Mouse (Mus musculus) liver (tissue): ENCODE data around the gene Rab7.
A peak's percentile ranks its signal among the peaks of the same experiment; 100 is the strongest.
"Not testable (repeated sequence)": the region's sequence is repeated elsewhere in the genome, so short reads cannot be mapped to it uniquely, and the experiment has no call there.

Experiments used
- DNase-seq: peaks from one replicate; pipeline ENCODE4 v3.0.0-alpha.2; 2020; ENCODE audit warnings: mixed read lengths

Gene Rab7

GRCm38 (mm10) chr6:87997706-87998265, 47.3 kb downstream of the Rab7 start:
- DNase-seq, result peak; percentile 79

DNA sequence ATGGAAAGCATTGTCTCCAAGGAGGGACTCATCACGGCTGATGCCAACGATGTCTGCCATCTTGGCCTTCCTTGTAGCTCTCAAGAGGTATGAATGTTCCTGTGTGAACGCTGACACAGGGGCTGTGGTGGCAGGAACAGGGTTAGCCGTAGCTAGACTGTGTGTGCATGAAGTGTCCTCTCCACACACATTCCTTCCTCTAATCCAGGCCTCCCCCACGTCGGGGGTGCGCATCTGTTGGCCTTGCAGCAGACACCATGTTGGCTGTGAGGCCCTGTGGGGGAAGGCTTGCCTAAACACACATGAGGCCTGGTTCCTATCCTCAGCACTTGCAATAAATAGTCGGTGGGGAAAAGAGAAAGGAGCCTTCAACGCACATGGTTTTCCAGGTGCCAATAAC, 48.5 kb downstream of the Rab7 start:
- DNase-seq, result no peak

GRCm38 (mm10) chr6:87995519-87995918, 49.6 kb downstream of the Rab7 start:
- DNase-seq, result no peak

GRCm38 (mm10) chr6:87993790-87994571, 51.1 kb downstream of the Rab7 start:
- peak; percentile 82 for DNase-seq

DNA sequence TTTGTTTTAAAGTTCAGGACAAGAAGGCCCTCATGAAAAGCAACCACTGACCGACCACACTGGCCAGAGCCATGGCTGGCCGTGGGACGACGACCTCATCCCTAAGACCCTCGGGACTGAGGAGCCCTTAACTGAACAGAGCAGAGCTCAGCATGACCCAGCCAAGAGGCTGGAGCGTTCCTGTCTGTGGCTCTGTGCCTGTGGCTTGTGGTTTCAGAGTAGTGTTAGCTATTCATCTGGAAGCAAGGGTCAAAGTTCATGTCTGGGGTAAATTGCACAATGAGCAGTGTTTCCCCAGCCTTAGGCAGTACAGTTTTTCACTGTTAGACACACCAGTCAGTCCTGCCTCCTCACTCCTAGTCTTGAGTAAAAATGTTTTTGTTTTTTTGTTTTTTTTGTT, 52.3 kb downstream of the Rab7 start:
- DNase-seq, result peak; percentile 41

GRCm38 (mm10) chr6:87991886-87992285, 53.2 kb downstream of the Rab7 start:
- DNase-seq, result no peak

GRCm38 (mm10) chr6:87991216-87991615, 53.9 kb downstream of the Rab7 start:
- no peak for DNase-seq

GRCm38 (mm10) chr6:87982506-87982905, 62.6 kb downstream of the Rab7 start:
- DNase-seq, result no peak

- DNase-seq, result peak; percentile 62
These were observed 63.4 kb downstream of the Rab7 start, which contains the start of gene H1fx for GRCm38 (mm10) chr6:87981547-87982256. Gene H1fx, minus strand, starts transcription at chr6:87981637.

- peak; percentile 7 for DNase-seq
These were observed 64.0 kb downstream of the Rab7 start for GRCm38 (mm10) chr6:87981030-87981485.

DNA sequence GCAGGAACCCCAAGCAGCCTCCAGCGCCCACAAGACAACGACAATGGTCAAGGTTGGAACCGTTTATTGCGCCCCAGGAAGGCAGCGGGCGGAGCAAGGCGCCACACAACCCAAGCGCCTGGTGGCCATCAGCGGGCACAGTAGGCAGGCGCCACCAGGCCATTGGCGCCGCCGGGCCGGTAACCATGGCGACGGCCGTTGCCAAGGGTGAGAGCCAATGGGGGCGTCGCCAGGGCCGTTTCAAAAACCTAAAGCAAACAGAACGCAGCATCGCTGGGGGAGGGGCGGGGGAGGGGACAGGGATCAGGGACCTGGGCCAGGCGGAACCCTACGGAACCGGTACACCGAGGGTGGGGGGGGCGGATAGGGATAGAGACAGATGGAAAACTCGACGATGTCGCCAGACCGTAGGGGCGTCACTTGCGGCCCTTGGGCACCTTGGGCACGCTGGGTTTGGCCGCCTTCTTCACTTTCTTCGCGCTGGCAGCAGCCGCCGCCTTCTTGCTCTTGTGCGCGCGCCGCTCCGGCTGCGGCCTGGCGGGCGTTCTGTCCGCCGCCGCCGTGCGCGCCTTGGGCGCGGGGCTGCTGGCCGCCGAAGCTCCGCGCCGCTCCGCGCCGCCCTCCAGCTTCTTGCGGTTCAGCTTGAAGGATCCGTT, 64.6 kb downstream of the Rab7 start:
- DNase-seq, result peak; percentile 68

GRCm38 (mm10) chr6:87979728-87980127, 65.3 kb downstream of the Rab7 start:
- DNase-seq, result no peak

GRCm38 (mm10) chr6:87970041-87970440, 75.0 kb downstream of the Rab7 start:
- DNase-seq, result no peak

GRCm38 (mm10) chr6:87962457-87962856, 82.6 kb downstream of the Rab7 start:
- not testable (repeated sequence) for DNase-seq
